Mouse (Mus musculus): ENCODE measurements around the gene Pik3r5. TPM values are rescaled to one million over a fixed set of nuclear protein-coding genes. Genes with fewer than 3 reads are reported as not detected.

The Pik3r5 gene
- polyA plus RNA-seq, 1 experiment, result 4.7 TPM

DNA sequence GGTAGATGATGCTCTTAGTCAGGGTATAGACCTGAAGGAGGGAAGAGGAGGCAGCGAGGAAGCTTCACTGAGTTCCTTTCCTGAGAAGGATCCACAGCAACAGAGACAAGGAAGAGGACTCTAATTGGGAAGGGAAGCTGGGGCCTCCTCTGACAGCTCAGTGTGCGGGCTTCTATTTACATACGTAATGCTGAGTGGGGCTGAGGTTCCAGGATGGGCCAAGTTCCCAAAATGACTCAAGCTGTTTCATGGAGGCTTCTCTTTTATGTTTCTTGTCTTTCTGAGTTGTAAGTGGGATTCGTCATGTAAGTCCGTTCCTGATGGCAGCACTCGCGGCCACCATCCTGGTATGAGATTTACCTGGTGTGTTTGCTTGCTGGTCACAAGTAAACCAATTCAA is 43.8 kb downstream of the Pik3r5 start:
- DNase-seq (ENCODE audit: low read depth, low spot score), result no peak
- WGBS, result 59% methylated on average over 7 of the region's 7 CpGs

- WGBS, result 68% methylated on average over 6 of the region's 6 CpGs
- DNase-seq (ENCODE audit: low read depth, low spot score), result no peak
Measured at GRCm38 (mm10) chr11:68477661-68478060, 45.7 kb downstream of the Pik3r5 start.

GRCm38 (mm10) chr11:68478574-68478981 is 46.7 kb downstream of the Pik3r5 start:
- 66% methylated on average over 3 of the region's 3 CpGs for WGBS
- no peak for DNase-seq (ENCODE audit: low read depth, low spot score)

DNA sequence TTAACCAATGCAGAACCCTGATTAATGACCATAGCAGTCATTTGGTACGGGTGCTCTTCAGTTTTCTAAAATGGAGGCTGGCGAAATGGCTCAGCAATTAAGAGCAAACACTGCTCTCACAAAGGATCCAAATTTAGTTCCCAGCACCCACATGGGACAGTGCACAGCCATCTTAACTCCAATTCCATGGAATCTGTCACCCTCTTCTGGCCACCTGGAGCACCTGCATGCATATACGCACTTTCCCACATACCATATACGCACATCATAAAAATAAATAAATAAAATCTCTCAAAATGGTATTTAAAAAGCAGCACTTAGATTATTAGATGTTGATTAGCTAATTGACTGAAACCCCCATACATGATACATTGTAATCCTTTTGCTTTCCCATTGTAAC is 48.7 kb downstream of the Pik3r5 start:
- 95% methylated on average over 4 of the region's 4 CpGs for WGBS
- no peak for DNase-seq (ENCODE audit: low read depth, low spot score)

- DNase-seq (ENCODE audit: low read depth, low spot score), result no peak
Measured at GRCm38 (mm10) chr11:68482001-68482400, 50.1 kb downstream of the Pik3r5 start.

GRCm38 (mm10) chr11:68483213-68483612 is 51.3 kb downstream of the Pik3r5 start:
- WGBS, result 53% methylated on average over 6 of the region's 6 CpGs

DNA sequence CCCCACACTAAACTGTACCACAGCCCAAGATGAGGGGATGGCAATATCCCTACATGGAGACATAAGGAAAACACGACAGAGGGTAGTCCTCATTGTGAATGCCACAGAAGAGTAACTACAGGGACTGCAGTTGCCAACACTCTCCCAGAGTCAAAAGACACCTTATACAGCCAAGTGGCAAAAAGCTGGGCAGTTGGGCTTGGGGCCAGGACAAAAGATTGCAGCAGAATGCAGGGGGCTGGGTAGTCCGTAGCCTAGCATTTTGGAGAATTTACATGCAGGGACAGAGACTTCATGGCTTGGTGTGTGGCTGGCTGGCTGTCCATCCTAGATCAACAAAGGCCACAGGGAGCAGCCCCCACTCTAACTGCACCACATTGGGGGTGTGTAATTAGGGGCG is 52.5 kb downstream of the Pik3r5 start:
- 81% methylated on average over 3 of the region's 3 CpGs for WGBS
- DNase-seq (ENCODE audit: low read depth, low spot score), result no peak

More at GRCm38 (mm10) chr11:68483213-68483612, 51.3 kb downstream of the Pik3r5 start:
- no peak for DNase-seq (ENCODE audit: low read depth, low spot score)

GRCm38 (mm10) chr11:68485206-68485942 is 53.5 kb downstream of the Pik3r5 start:
- 32% methylated on average over 8 of the region's 8 CpGs for WGBS
- DNase-seq (ENCODE audit: low read depth, low spot score), result peak; percentile 24

- 88% methylated on average over 3 of the region's 3 CpGs for WGBS
Measured at GRCm38 (mm10) chr11:68486093-68486492, 54.2 kb downstream of the Pik3r5 start.

DNA sequence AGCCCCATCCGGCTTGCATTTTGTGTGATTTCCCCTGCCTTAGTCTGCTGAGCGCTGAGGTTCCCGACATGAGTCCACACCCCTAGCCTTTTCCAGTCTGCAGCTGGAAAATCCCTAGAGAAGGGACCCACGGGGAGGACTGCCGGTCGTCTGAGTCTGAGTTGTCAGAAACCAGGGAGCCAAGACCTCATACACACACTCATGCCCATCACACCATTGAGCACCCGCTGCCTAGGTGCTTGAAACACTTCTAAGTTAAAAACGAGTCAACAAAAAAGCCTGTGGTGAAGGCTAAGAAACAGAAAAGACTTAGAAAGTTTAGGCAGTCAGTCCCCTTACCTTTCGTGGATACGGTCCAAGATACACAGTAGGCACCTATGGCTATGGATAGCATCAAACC is 55.8 kb downstream of the Pik3r5 start:
- DNase-seq (ENCODE audit: low read depth, low spot score), result no peak
- WGBS, result 86% methylated on average over 10 of the region's 10 CpGs

More at GRCm38 (mm10) chr11:68486093-68486492, 54.2 kb downstream of the Pik3r5 start:
- DNase-seq (ENCODE audit: low read depth, low spot score), result no peak

GRCm38 (mm10) chr11:68488256-68488824 is 56.4 kb downstream of the Pik3r5 start:
- no peak for DNase-seq (ENCODE audit: low read depth, low spot score)
- WGBS, result 54% methylated on average over 6 of the region's 6 CpGs

DNA sequence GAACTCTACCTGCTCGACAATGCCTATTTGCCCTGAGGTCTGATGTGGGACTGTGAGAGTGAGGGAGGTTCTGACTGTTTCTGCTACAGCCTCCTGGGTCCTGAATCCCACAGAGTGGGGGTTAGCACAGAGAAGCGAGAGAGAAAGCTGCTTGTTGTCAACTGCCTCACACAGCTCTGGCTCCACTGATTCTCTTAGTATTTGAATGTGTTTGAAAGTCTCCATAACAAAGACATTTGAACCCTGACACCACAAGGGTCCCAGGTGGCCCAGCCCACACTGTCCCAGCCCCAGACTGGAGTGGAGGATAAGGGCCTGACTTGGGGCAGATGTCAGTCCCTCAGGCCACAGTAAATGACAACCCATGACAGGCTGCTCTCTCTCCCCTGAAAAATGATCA is 57.3 kb downstream of the Pik3r5 start:
- DNase-seq (ENCODE audit: low read depth, low spot score), result no peak
- WGBS, result 62% methylated on average over 2 of the region's 2 CpGs

- no peak for DNase-seq (ENCODE audit: low read depth, low spot score)
- 87% methylated on average over 11 of the region's 11 CpGs for WGBS
Measured at GRCm38 (mm10) chr11:68492592-68492991, 60.7 kb downstream of the Pik3r5 start.

DNA sequence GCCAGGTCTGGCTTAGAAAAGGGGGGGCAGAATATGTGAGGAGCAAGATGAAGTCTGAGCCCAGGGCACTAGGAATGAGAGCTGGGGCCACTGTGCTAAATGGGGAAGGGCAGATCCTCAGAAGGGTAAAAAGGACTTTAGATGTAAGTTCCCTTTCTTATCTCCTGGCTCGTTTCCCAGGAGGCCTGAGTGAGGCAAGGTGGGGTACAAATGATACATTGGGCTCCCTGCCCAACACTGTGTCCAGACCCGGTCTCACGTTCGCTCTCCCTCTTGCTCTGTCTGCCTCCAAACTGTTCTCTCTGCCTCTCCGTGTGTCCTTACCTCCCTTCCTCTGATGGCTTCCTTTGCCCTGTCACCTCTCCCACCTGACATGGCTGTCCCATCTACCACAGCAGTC is 61.8 kb downstream of the Pik3r5 start:
- DNase-seq (ENCODE audit: low read depth, low spot score), result no peak
- 34% methylated on average over 5 of the region's 5 CpGs for WGBS

GRCm38 (mm10) chr11:68497081-68497480 is 65.2 kb downstream of the Pik3r5 start:
- DNase-seq (ENCODE audit: low read depth, low spot score), result no peak
- WGBS, result 44% methylated on average over 6 of the region's 6 CpGs

DNA sequence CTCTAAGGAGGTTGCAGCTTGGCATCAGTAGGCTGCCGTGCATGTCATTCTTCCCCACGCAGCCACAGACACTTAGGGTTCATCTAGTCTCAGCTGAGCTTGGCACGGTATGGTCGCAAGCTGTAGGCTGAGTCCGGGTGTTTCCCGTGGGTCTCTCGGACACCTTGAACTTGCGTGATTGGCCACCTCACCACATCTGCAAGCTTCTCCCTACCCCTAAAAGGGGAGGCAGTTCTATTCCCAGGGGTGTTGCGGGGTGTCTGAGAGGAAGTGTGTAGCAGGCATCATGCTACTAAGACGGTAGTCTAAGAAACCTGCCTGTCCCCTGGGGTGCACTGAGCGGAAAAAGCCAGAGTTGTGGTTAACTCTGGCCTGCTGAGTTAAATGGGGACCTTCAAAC is 66.6 kb downstream of the Pik3r5 start:
- no peak for DNase-seq (ENCODE audit: low read depth, low spot score)
- WGBS, result 87% methylated on average over 11 of the region's 11 CpGs

DNA sequence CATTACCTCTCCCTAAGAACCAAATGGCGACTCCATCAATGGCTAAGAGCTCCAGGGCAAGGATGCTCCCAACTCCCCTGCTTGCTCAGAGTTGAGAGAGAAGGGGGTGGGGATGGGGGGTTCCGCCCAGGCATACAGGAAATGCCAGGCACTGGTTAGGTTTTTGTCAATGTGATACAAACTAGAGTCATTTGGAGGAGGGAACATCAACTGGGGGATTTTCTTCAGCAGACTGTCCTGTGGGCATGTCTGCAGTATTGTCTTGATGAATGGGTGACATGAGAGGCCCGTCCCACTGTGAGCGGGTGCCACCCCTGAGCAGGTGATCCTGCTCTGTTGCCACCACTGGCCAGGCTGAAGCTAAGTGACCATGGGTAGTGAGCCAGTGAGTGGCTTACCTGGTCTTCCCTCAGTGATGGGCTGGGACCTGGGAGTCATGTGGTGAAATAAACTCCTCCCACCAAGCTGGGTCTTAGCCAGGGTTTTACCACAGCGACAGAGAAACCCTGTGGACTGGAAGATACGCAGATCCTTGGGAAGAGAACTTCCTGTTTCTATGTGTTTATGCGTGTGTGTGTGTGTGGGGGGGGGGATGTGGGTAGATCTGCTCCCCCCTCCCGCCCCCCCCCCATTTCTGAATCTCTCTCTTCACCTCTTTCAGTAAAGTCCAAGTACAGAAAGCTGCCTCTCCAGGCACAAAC is 67.2 kb downstream of the Pik3r5 start:
- no peak for DNase-seq (ENCODE audit: low read depth, low spot score)
- 59% methylated on average over 8 of the region's 8 CpGs for WGBS

DNA sequence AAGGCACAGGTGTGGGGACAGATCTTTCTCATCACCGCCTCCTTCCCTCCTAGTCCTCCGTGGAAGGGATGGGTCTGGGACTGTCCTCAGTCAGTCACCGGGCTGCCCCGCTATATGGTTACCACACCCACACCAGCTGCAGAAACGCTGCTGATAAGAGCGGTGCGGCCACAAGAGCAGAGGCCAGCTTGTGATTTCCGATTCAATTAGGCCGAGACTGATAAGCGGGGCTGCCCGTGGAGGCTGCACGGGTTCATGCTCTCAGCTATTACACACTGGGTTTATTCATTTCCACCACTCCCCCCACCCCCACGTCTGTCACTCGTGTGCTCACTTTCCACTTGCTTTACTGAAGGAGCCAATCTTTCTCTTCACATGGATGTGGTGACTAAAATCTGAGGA is 69.0 kb downstream of the Pik3r5 start:
- 26% methylated on average over 14 of the region's 14 CpGs for WGBS
- DNase-seq (ENCODE audit: low read depth, low spot score), result no peak

DNA sequence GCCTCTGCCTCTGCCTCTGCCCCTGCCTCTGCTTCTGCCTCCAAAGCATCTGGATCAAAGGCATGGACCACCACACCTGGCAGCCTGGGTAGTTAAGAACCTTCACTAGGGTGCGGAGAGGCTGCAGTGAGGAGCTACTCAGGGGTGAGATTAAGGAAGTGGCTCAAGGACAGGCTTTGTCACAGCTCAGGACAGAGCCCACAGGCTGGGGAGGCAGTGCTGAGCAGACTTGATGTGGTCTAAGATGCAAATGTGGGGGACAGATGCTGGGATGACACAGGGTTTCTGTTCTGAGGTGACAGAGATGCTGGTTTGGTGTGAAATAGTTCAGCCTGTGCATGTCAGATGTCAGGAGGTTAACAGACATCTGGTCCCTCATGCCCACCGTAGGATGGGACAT is 70.5 kb downstream of the Pik3r5 start:
- DNase-seq (ENCODE audit: low read depth, low spot score), result no peak
- WGBS, result 69% methylated on average over 2 of the region's 2 CpGs

DNA sequence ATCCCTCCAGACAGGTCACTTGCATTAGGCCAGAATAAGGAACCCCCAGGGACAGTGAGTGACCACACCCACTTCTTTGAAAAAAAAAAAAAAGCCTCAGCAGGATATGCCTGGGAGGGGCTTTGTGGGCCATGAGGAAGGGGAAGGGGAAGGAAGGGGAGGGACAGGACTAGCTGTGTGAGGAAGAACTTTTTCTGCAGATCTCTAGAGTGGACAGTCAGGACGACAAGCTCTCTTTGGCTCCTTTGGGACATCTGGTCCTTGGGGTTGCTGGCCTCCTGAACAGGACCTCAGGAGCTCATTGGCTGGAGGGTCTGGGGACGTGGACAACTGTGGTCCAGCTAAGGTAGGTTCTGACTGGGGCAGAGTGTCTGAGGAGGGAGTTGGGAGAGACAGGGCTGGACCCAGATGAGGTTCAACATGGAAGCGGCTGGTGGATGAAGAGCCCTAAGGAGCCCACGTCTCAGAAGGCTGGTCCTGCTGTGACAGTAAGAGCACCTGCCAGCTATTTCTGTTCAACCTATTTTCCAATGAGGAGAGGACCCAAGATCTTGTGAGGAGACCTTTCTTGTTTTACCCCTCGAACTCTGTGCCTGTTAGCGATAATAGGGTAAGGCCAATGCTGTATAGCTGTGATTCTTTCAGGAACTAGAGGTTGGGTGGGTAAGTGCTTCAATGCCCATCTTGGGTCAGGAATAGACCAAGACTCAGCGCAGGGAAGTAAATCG is 71.1 kb downstream of the Pik3r5 start, which contains the start of gene Pik3r6:
Pik3r6 (plus strand) TSS at position 118 of the 728 bp plus-strand sequence.
- DNase-seq (ENCODE audit: low read depth, low spot score), result no peak
- WGBS, result 80% methylated on average over 8 of the region's 8 CpGs

Measured in large intestine, adult 2 months (tissue).